Mouse (Mus musculus) heart, postnatal 36 days (tissue): ENCODE results near the gene P2ry2. TPM values are rescaled to one million over a fixed set of nuclear protein-coding genes. Genes with fewer than 3 reads are reported as not detected.

Experiments
- DNase-seq, 2 experiments: peaks; one replicate each; pipeline ENCODE4 v3.0.0; 2021 to 2022
- intact Hi-C: fragments of 180-260 bp; cut with DNase I; formaldehyde crosslinking; loops from one replicate; pipeline ENCODE4 v1.15.1; 2025
- total RNA-seq, 2 experiments: library from RNA; stranded (reverse); gene quantifications; 2 replicates each; pipeline ENCODE4 v1.2.3; 2021

Gene P2ry2
- total RNA-seq, 2 experiments from 2014 or later = 19.6 to 28.4 TPM

- no peak for DNase-seq
- intact Hi-C loops = loop anchor here (2.0 kb wide), 1 partner anchor 19 kb away; no protein-coding TSS in a partner anchor
Measured at GRCm38 (mm10) chr7:100991972-100992371, 20.7 kb downstream of the P2ry2 start.

- intact Hi-C loops = no loop called here
Measured at GRCm38 (mm10) chr7:100990636-100991311, 21.9 kb downstream of the P2ry2 start.

GRCm38 (mm10) chr7:100988092-100988491, 24.6 kb downstream of the P2ry2 start:
- intact Hi-C loops = loop anchor here (1.0 to 10.0 kb wide), 3 partner anchors 63 to 387 kb away; no protein-coding TSS in a partner anchor
- DNase-seq = peak; percentile 83 to 84

More at GRCm38 (mm10) chr7:100990636-100991311, 21.9 kb downstream of the P2ry2 start:
- peak; percentile 57 to 65 for DNase-seq

- intact Hi-C loops = loop anchor here (10.0 kb wide), 1 partner anchor 390 kb away; no protein-coding TSS in a partner anchor
- no peak for DNase-seq
Measured at GRCm38 (mm10) chr7:100984452-100985395, 27.9 kb downstream of the P2ry2 start.

- DNase-seq = peak; percentile 71 to 75
- intact Hi-C loops = loop anchor here (5.0 kb wide), 1 partner anchor 37 kb away; no protein-coding TSS in a partner anchor
Measured at GRCm38 (mm10) chr7:100979175-100979574, 33.5 kb downstream of the P2ry2 start.

- intact Hi-C loops = loop anchor here (5.0 kb wide), 1 partner anchor 36 kb away; no protein-coding TSS in a partner anchor
- DNase-seq = no peak
Measured at GRCm38 (mm10) chr7:100978171-100978570, 34.5 kb downstream of the P2ry2 start.

GRCm38 (mm10) chr7:100974135-100974903, 38.3 kb downstream of the P2ry2 start, which contains the start of gene P2ry6:
TSS of gene P2ry6 (minus strand) at chr7:100974649.
- intact Hi-C loops = no loop called here
- peak in 1 of 2 experiments; percentile 54 for DNase-seq

- intact Hi-C loops = no loop called here
- DNase-seq = no peak
Measured at GRCm38 (mm10) chr7:100972875-100973274, 39.8 kb downstream of the P2ry2 start.

GRCm38 (mm10) chr7:100968874-100969659, 43.6 kb downstream of the P2ry2 start:
- intact Hi-C loops = no loop called here
- DNase-seq = no peak

GRCm38 (mm10) chr7:100968376-100968775, 44.3 kb downstream of the P2ry2 start:
- no peak for DNase-seq
- intact Hi-C loops = no loop called here

GRCm38 (mm10) chr7:100967850-100968249, 44.8 kb downstream of the P2ry2 start:
- intact Hi-C loops = no loop called here
- DNase-seq = no peak

GRCm38 (mm10) chr7:100966014-100966413, 46.7 kb downstream of the P2ry2 start:
- intact Hi-C loops = no loop called here
- DNase-seq = no peak

GRCm38 (mm10) chr7:100965079-100965478, 47.6 kb downstream of the P2ry2 start:
- intact Hi-C loops = loop anchor here (1.0 to 2.0 kb wide), 2 partner anchors 22 to 56 kb away; no protein-coding TSS in a partner anchor
- no peak for DNase-seq

- no peak for DNase-seq
- intact Hi-C loops = loop anchor here (2.0 kb wide), 1 partner anchor 55 kb away; no protein-coding TSS in a partner anchor
Measured at GRCm38 (mm10) chr7:100964242-100964641, 48.4 kb downstream of the P2ry2 start.

GRCm38 (mm10) chr7:100963381-100963780, 49.3 kb downstream of the P2ry2 start:
- DNase-seq = no peak
- intact Hi-C loops = no loop called here

GRCm38 (mm10) chr7:100961146-100961545, 51.5 kb downstream of the P2ry2 start:
- intact Hi-C loops = no loop called here
- no peak for DNase-seq

- intact Hi-C loops = no loop called here
- DNase-seq = no peak
Measured at GRCm38 (mm10) chr7:100960462-100960861, 52.2 kb downstream of the P2ry2 start.

GRCm38 (mm10) chr7:100958426-100958825, 54.2 kb downstream of the P2ry2 start:
- no peak for DNase-seq
- intact Hi-C loops = no loop called here

GRCm38 (mm10) chr7:100952686-100953085, 60.0 kb downstream of the P2ry2 start:
- intact Hi-C loops = no loop called here

More at GRCm38 (mm10) chr7:100952686-100953085, 60.0 kb downstream of the P2ry2 start:
- no peak for DNase-seq
